Mouse (Mus musculus) thymus, postnatal 25 days (tissue): ENCODE measurements at regions not wholly inside any gene's neighbourhood (a gene's known extent, or its start where the extent isn't known, plus 50 kb on each side); places are given as distances from the start of the nearest gene placed in this dataset.

ENCODE experiments used
- DNase-seq: peaks from one replicate; pipeline ENCODE4 v3.0.0; 2022

- DNase-seq: no peak
These were observed 442.0 kb downstream of the Defb40 start for GRCm38 (mm10) chr8:18536059-18536458.

GRCm38 (mm10) chr8:18528120-18528519, 449.9 kb downstream of the Defb40 start:
- DNase-seq: no peak

- DNase-seq: no peak
These were observed 465.6 kb downstream of the Defb40 start for GRCm38 (mm10) chr8:18512409-18512808.

GRCm38 (mm10) chr8:18506158-18507022, 471.7 kb downstream of the Defb40 start:
- DNase-seq: no peak

GRCm38 (mm10) chr8:18490620-18491019, 487.4 kb downstream of the Defb40 start:
- no peak for DNase-seq

GRCm38 (mm10) chr8:18480081-18480480, 498.0 kb downstream of the Defb40 start:
- no peak for DNase-seq

GRCm38 (mm10) chr8:18478166-18478565, 499.9 kb downstream of the Defb40 start:
- no peak for DNase-seq

- DNase-seq: no peak
These were observed 510.5 kb downstream of the Defb40 start for GRCm38 (mm10) chr8:18467511-18467910.

GRCm38 (mm10) chr8:18460609-18461008, 517.4 kb downstream of the Defb40 start:
- no peak for DNase-seq

GRCm38 (mm10) chr8:18457470-18457869, 520.6 kb downstream of the Defb40 start:
- no peak for DNase-seq

- DNase-seq: no peak
These were observed 529.0 kb downstream of the Defb40 start for GRCm38 (mm10) chr8:18449015-18449414.

- DNase-seq: no peak
These were observed 535.8 kb downstream of the Defb40 start for GRCm38 (mm10) chr8:18442212-18442611.

- no peak for DNase-seq
These were observed 555.2 kb downstream of the Defb40 start for GRCm38 (mm10) chr8:18422846-18423245.

- no peak for DNase-seq
These were observed 565.6 kb downstream of the Defb40 start for GRCm38 (mm10) chr8:18412470-18412869.

GRCm38 (mm10) chr8:18406446-18406845, 571.6 kb downstream of the Defb40 start:
- DNase-seq: no peak

GRCm38 (mm10) chr8:18388353-18388752, 589.7 kb downstream of the Defb40 start:
- peak; percentile 1 for DNase-seq

- DNase-seq: no peak
These were observed 596.4 kb downstream of the Defb40 start for GRCm38 (mm10) chr8:18381615-18382178.

GRCm38 (mm10) chr8:18348716-18349115, 629.3 kb downstream of the Defb40 start:
- DNase-seq: no peak

GRCm38 (mm10) chr8:18346248-18346647, 631.8 kb downstream of the Defb40 start:
- DNase-seq: no peak

- peak; percentile 2 for DNase-seq
These were observed 632.7 kb downstream of the Defb40 start for GRCm38 (mm10) chr8:18345322-18345721.

GRCm38 (mm10) chr8:18344838-18345237, 633.2 kb downstream of the Defb40 start:
- DNase-seq: no peak

GRCm38 (mm10) chr8:18335576-18335975, 642.5 kb downstream of the Defb40 start:
- no peak for DNase-seq

GRCm38 (mm10) chr8:18328521-18328920, 649.5 kb downstream of the Defb40 start:
- no peak for DNase-seq

- DNase-seq: no peak
These were observed 661.6 kb downstream of the Defb40 start for GRCm38 (mm10) chr8:18316488-18316887.
